Mouse (Mus musculus) spleen, adult 18-20 months (tissue): ENCODE data around the gene Zfp174.
A peak's percentile ranks its signal among the peaks of the same experiment; 100 is the strongest.
"Not testable (repeated sequence)": the region's sequence is repeated elsewhere in the genome, so short reads cannot be mapped to it uniquely, and the experiment has no call there.

Experiments
- DNase-seq, 2 experiments: peaks; one replicate each; pipeline ENCODE4 v3.0.0; 2022; ENCODE audit warnings: mixed read lengths in 2 of 2

Zfp174 gene

GRCm38 (mm10) chr16:3846711-3847518 lies at the start of gene Zfp174:
Gene Zfp174 (plus strand): TSS chr16:3847268.
- DNase-seq, result peak; percentile 85 to 88

- DNase-seq, result no peak
These were observed 38.9 kb upstream of the Zfp174 start for GRCm38 (mm10) chr16:3808176-3808575.

- DNase-seq, result peak; percentile 50 to 61
These were observed 32.4 kb upstream of the Zfp174 start for GRCm38 (mm10) chr16:3814667-3815066.

GRCm38 (mm10) chr16:3820202-3820601 lies 26.9 kb upstream of the Zfp174 start:
- no peak for DNase-seq

- DNase-seq, result no peak
These were observed 19.0 kb upstream of the Zfp174 start for GRCm38 (mm10) chr16:3828021-3828420.

GRCm38 (mm10) chr16:3829727-3830126 lies 17.3 kb upstream of the Zfp174 start:
- DNase-seq, result no peak

- no peak for DNase-seq
These were observed 16.4 kb upstream of the Zfp174 start, which contains the start of gene Olfr15 for GRCm38 (mm10) chr16:3830588-3831109. Gene Olfr15 (plus strand): TSS chr16:3830878.

GRCm38 (mm10) chr16:3835461-3835860 lies 11.6 kb upstream of the Zfp174 start:
- no peak for DNase-seq

- DNase-seq, result no peak
These were observed 7.7 kb upstream of the Zfp174 start for GRCm38 (mm10) chr16:3839157-3839885.

GRCm38 (mm10) chr16:3842989-3843388 lies 4.1 kb upstream of the Zfp174 start:
- DNase-seq, result no peak

- DNase-seq, result no peak
These were observed 3.3 kb upstream of the Zfp174 start for GRCm38 (mm10) chr16:3843796-3844195.

GRCm38 (mm10) chr16:3847871-3848270 lies 803 bp downstream of the Zfp174 start:
- no peak for DNase-seq

GRCm38 (mm10) chr16:3848416-3848815 lies 1.3 kb downstream of the Zfp174 start:
- no peak for DNase-seq

- DNase-seq, result not testable (repeated sequence)
These were observed 4.2 kb downstream of the Zfp174 start for GRCm38 (mm10) chr16:3851301-3851700.

- DNase-seq, result no peak
These were observed 5.5 kb downstream of the Zfp174 start for GRCm38 (mm10) chr16:3852586-3852985.

- DNase-seq, result no peak
These were observed 7.5 kb downstream of the Zfp174 start for GRCm38 (mm10) chr16:3854437-3855182.

- no peak for DNase-seq
These were observed 8.7 kb downstream of the Zfp174 start for GRCm38 (mm10) chr16:3855776-3856175.

- no peak for DNase-seq
These were observed 12.2 kb downstream of the Zfp174 start for GRCm38 (mm10) chr16:3859254-3859653.

- no peak for DNase-seq
These were observed 24.7 kb downstream of the Zfp174 start for GRCm38 (mm10) chr16:3871815-3872214.

GRCm38 (mm10) chr16:3872216-3873047 lies 25.4 kb downstream of the Zfp174 start, which contains the start of gene Naa60:
Gene Naa60 (plus strand): TSS chr16:3872375.
- DNase-seq, result peak; percentile 84 to 86

- DNase-seq, result no peak
These were observed 29.3 kb downstream of the Zfp174 start for GRCm38 (mm10) chr16:3876346-3876745.
